Mouse (Mus musculus) Patski (cell line): ENCODE results near the gene Slc17a9. TPM values are rescaled to one million over a fixed set of nuclear protein-coding genes. Genes with fewer than 3 reads are reported as not detected.
"Not testable (repeated sequence)": the region's sequence is repeated elsewhere in the genome, so short reads cannot be mapped to it uniquely, and the experiment has no call there.

Source experiments
- ATAC-seq: fragments of 100-300 bp; one replicate; pipeline ENCODE4 v1.8.0; 2021
- CTCF ChIA-PET: fragments of 350-600 bp; sonication (Branson Sonifier 250); formaldehyde crosslinking; loops from one replicate; lab custom pipeline; 2022; ENCODE audit warnings: inconsistent platforms; lab: Charles Lee
- POLR2A ChIA-PET: fragments of 350-600 bp; sonication (Branson Sonifier 250); formaldehyde crosslinking; loops from one replicate; lab custom pipeline; 2022; ENCODE audit warnings: antibody characterized with exemption, inconsistent platforms; lab: Charles Lee
- DNase-seq: peaks from one replicate; pipeline ENCODE4 v3.0.0-alpha.2; 2011; ENCODE audit warnings: low read depth, low spot score
- H3K27me3 ChIP-seq: fragments of 371-371 bp; one replicate; pipeline ENCODE4 v1.5.1; 2021
- CTCF ChIP-seq: fragments of 100-300 bp; IDR thresholded peaks from one replicate; pipeline ENCODE4 v1.5.1; 2021
- in situ Hi-C: fragments of 300-500 bp; cut with MboI; formaldehyde crosslinking; loops from 3 replicates; pipeline ENCODE4 v1.11.1; 2018; ENCODE audit warnings: low pct_unique_long_range_greater_than_20kb, mixed read lengths
- polyA plus RNA-seq: library from polyadenylated mRNA; unstranded; gene quantifications from one replicate; pipeline ENCODE4 v1.2.3, GENCODE M21; 2021

Gene Slc17a9
- polyA plus RNA-seq, 1 experiment from 2014 or later = 0.12 TPM

DNA sequence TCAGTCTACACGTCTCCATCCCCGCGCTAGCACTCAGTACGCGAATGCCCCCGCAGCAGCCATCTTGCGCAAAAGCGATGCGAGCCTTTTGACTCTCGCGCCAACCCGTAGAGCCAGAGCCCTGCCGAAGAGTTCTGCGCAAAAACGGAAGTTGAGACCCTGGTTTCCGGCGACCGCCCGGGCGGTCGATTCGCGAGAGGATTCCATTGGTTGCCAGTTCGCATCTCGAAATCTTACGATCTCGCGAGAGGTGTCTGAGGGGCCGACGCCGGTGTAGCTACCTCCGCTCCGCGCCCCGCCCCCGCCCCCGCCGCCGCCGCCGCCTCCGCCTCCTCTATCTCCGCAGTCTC is 15.2 kb upstream of the Slc17a9 start, which contains the start of the genes Dido1 and Gid8:
TSS of gene Dido1 (minus strand) at position 77 of the 350 bp plus-strand sequence.
TSS of gene Gid8 (plus strand) at position 195 of the 350 bp plus-strand sequence.
- peak; percentile 77 for DNase-seq
- in situ Hi-C loops = no loop called here
- ATAC-seq = peak; percentile 85
- H3K27me3 ChIP-seq = no peaks in the 10 kb centered on the region
- TF ChIP-seq CTCF = no peak
- POLR2A ChIA-PET = interaction anchor here (0.7 to 1.1 kb wide), 2 partner anchors 129 to 783 kb away, joined by 3 to 5 read pairs; partner anchors contain the start of gene Mrgbp
- CTCF ChIA-PET = no interaction called here

DNA sequence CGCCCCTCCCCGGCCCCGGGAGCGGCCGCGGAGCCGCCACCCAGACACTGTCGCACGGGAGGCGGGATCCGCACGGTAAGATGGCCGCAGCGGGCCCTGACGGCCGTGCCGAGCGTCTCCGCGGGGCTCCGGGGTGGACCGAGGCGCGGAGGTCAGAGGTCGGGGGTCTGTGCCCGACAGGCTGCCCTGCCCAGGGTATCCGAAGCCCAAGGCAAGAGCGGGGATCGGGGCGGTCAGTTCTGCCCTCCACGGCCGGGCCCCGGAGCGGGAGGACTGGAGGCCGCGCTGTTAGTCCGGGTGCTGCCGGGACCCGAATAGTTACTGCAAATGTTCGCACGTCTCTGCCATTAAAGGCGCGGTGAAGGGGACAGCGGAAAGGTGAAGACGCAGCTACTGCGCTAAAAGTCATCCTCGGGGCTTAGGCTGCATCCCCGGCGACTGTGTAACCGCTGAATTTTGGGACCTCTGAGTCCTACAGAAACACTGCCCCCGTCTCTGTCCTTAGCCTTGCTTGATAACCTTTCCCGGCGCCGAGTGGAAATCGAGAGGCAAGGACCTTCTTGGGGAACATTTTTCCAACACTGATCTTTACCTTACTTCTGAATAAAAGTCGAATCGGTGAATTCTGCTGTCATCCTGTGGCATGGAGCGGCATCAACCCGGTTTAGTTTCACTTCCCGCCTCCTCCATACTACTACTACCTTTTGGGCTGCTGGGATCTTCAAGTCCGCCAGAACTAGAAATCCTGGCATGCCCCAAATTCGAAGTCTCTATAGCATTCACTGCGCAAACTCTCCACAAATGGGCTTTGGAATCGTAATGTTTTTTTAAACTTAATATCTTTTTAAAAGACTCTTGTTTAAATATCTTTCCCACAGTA is 14.5 kb upstream of the Slc17a9 start:
- DNase-seq (no peak), ATAC-seq (peak; percentile 27)
- no peak for TF ChIP-seq CTCF
- ChIA-PET POLR2A (interaction anchor here (1.1 kb wide), 1 partner anchor 130 kb away, joined by 3 read pairs; the partner anchor contains the start of gene Mrgbp), CTCF (interaction anchor here (1.0 kb wide), 1 partner anchor 26 kb away, joined by 3 read pairs; no protein-coding TSS in a partner anchor)
- no peaks in the 10 kb centered on the region for H3K27me3 ChIP-seq
- in situ Hi-C loops = no loop called here

DNA sequence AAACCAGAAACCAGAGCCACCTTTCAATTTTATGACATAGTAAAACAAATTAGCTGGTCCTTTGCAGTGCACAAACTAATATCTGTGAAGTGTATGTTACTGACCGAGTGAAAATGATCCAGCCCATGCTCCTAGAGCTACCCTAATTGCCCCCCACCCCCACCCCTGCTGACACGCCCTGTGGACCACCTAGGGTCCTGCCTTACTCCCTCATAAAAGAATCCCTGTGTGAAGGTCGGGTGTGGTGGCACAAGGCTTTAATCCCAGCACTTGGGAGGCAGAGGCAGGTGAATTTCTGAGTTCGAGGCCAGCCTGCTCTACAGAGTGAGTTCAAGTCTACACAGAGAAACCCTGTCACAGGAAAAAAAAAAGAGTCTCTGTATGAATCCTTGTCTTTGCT is 13.5 kb upstream of the Slc17a9 start:
- in situ Hi-C loops = no loop called here
- DNase-seq = no peak
- POLR2A ChIA-PET = no interaction called here
- no peak for ATAC-seq
- no peak for TF ChIP-seq CTCF
- CTCF ChIA-PET = interaction anchor here (1.0 to 1.7 kb wide), 3 partner anchors 11 to 27 kb away, joined by 3 to 5 read pairs (median 4); no protein-coding TSS in a partner anchor
- H3K27me3 ChIP-seq = no peaks in the 10 kb centered on the region

DNA sequence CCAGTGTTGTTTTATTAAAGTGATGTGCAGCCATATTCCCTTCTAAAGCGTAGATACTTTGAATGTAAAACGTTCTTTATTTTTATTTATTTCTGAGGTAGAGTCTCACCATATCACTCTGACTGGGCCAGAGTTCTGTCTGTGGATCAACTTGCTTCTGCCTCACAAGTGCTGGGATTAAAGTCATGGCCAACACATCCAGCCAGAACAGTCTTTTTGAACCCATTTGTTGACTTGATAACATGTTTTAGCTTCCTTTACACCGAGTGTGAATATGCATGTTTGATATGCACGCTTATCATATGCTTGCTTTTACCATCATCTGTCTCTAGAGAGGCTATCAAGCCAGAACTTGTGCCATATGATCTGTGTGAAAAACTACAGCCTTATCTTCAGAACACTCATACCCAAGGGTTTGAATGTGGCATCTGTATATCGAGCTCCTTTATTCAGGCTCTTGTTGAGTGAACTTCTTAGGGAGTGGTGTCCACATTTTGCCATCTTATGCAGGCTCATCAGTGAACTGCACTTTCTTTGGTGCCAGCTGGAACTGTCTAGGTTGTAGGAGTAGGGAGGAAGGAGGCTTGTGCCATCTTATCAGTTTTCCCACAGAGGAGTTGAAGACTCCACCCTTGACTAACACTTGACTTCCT is 12.9 kb upstream of the Slc17a9 start:
- POLR2A ChIA-PET = no interaction called here
- in situ Hi-C loops = no loop called here

DNA sequence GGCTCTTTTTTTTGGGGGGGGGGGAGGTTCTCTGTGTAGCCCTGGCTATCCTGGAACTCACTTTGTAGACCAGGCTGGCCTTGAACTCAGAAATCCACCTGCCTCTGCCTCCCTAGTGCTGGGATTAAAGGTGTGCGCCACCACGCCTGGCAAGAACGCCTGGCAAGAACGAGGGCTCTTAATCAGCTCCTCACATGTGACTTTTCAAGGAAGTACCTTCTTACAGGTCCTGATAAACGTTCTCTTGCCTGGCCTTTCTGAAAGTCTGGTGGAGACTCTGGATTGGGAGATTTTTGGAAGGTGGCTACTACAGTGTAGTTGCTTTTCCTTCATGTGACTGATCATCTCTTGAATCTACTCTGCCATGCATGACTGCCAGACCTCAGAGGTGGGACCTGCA is 2.3 kb upstream of the Slc17a9 start:
- POLR2A ChIA-PET, in situ Hi-C loops, DNase-seq, ATAC-seq, H3K27me3 ChIP-seq: not testable (repeated sequence)
- CTCF ChIA-PET = interaction anchor here (1.9 kb wide), 1 partner anchor 11 kb away, joined by 5 read pairs; no protein-coding TSS in a partner anchor

More for the DNA sequence above, 12.9 kb upstream of the Slc17a9 start:
- DNase-seq (no peak), ATAC-seq (no peak)
- CTCF ChIA-PET = interaction anchor here (1.0 to 1.7 kb wide), 4 partner anchors 10 to 74 kb away, joined by 3 to 5 read pairs (median 4); no protein-coding TSS in a partner anchor
- H3K27me3 ChIP-seq = no peaks in the 10 kb centered on the region
- no peak for TF ChIP-seq CTCF

DNA sequence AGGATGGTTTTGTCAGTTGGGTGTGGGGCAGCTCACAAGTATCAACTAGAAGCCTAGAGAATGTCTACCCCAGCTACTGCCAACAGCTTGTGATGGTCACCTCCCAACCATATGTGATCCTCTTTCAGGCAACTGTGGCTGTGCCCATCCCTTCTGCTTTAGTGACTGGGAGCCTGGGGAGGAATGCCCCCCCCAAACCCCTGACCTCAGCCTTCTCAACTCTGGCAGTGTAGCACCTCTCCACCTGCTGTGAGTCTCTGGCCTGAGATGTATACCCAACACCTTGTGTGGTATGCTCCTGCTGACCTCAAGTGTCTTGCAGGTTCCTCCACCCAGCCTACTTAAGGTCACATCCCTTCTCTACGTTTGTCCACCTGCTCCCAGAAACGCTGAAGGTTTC is 1.2 kb upstream of the Slc17a9 start:
- ATAC-seq (no peak), DNase-seq (no peak)
- no peaks in the 10 kb centered on the region for H3K27me3 ChIP-seq
- no peak for TF ChIP-seq CTCF
- CTCF ChIA-PET = no interaction called here
- POLR2A ChIA-PET = interaction anchor here (0.9 kb wide), 1 partner anchor 29 kb away, joined by 3 read pairs; no protein-coding TSS in a partner anchor
- in situ Hi-C loops = no loop called here

DNA sequence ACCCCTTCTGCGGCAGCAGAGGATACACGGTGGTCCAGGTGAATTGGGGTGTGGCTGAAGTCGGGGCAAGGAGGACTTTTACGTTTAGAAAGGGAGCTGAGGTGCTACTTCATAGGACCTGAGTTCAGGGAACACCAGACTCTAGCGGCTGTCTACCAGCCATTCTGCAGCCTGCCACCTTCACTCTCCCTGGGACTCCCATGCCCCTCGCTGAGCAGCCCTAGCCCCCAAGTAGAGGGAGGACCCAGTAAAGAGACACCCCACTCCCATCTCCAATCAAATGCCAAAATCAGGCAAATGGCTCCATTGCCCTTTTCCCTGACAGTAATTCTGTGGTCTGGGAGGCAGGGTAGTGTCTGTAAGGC is 333 bp downstream of the Slc17a9 start:
- no peaks in the 10 kb centered on the region for H3K27me3 ChIP-seq
- CTCF ChIA-PET = no interaction called here
- ATAC-seq (no peak), DNase-seq (no peak)
- POLR2A ChIA-PET = no interaction called here
- in situ Hi-C loops = no loop called here
- no peak for TF ChIP-seq CTCF

DNA sequence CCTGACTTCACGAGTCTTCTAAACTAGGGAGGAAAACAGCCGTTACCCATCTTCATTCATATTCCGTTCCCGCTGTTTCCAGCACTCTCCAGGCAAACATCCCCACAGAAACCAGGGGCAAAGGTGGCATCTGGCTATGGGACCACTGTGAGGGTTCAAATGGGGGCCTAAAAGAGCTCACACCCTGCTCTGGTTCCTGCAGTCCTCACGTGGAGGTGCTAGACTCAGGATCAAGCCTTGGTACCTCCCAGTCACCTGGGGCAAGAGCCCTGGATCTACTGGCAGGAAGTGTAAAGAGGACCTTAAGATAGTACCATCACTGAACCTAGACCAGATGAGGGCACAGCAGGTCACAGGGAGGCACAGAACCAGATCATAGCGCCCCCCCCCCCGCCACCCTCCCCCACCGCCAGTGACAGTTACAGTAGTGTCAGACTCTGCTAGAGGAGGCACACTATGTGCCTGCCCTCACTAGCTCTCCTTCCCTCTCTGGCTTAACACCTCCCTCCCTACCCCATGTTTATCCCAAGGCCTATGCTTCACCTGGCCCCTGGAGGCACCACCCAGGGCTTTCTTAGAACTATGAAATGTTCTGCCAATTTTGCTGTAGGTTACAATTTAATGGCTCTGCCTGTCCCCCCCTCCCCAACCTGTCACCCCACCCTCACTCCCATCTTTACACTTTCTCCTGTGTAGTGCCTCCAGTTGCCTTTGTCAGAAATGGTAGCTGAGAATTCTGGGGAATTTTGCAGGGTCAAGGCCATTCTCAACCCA is 980 bp downstream of the Slc17a9 start:
- ATAC-seq = no peak
- no peak for DNase-seq
- POLR2A ChIA-PET = no interaction called here
- H3K27me3 ChIP-seq = no peaks in the 10 kb centered on the region
- TF ChIP-seq CTCF = no peak
- CTCF ChIA-PET = no interaction called here
- in situ Hi-C loops = no loop called here

DNA sequence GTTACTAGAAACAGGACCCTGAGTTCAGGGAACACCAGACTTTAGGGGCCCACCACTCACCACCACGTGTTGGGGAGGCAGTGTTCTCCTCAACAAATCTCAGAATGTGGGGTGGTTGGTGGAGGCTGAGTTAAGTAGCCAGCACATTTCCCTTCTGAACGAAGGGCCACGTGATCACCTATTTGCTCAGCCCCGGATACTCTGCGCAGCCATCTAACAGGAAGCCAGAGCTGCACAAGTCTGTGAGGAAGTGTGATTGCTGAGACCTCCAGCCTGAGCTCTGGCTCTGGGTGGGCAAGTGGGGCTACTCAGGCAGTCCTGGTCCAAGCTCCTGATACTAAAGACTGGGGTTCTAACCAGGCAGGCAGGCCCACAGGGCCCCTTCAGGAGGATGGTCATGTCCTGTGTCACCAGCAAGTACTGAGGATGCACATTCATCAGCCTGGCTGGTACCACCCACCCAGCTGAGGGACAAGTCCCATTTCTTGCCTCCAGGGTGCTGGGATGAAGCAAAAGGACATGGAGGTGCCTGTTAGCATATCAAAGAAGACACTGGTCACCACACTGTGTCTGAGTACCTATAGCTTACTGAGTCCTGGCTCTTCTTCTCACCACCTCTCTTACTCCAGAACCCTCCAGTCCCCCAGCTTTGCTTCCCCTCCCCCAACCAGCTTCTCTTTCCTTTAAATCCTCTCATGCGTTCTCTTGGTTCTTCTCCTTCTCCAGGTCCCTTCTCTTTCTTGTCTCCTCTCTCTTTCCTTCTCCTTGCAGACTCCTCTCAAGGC is 1.8 kb downstream of the Slc17a9 start:
- no peak for ATAC-seq
- CTCF ChIA-PET = interaction anchor here (1.3 kb wide), 1 partner anchor 21 kb away, joined by 3 read pairs; no protein-coding TSS in a partner anchor
- in situ Hi-C loops = no loop called here
- DNase-seq = no peak
- no peak for TF ChIP-seq CTCF
- H3K27me3 ChIP-seq = no peaks in the 10 kb centered on the region
- POLR2A ChIA-PET = interaction anchor here (0.6 kb wide), 1 partner anchor 47 kb away, joined by 3 read pairs; no protein-coding TSS in a partner anchor
